Mouse (Mus musculus): Measurements from ENCODE around the gene Myh7. TPM values are rescaled to one million over a fixed set of nuclear protein-coding genes. Genes with fewer than 3 reads are reported as not detected.

Myh7 gene
- total and polyA plus RNA-seq, 3 experiments: 0.08 TPM; not detected in 2

DNA sequence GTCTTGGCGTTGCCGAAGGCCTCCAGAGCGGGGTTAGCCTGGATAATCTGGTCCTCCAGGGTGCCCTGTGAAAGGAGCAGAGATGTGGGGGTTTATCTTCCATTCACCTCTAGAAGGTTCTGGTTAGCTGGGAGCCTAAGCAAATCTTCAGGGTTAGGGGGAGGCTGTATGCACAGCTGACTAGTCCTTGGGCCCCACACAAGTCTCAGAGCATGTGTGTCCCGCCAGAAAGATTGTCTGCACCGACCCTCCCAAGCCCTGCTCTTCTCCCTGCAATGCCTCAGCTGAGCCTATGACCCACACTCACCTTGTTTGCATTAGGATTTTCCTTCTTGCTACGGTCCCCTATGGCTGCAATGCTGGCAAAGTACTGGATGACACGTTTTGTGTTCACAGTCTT lies 31.7 kb downstream of the Myh7 start:
- peaks cover 9 to 31% of the 10 kb centered on the region in 2 experiments for H3K4me1 ChIP-seq (ENCODE audit: control insufficient read depth in 1 of 2, insufficient read depth in 2 of 2)
- peaks cover 2% of the 10 kb centered on the region for H3K9me3 ChIP-seq (replicated peaks; ENCODE audit: low read length)
- H3K27ac ChIP-seq (ENCODE audit: insufficient read depth, low read depth): no peak overlapping the region
- no peak for TF ChIP-seq NELFE (IDR thresholded peaks at IDR 0.05; ENCODE audit: low read depth, low read length)
- no peak for TF ChIP-seq UBTF (IDR thresholded peaks at IDR 0.05; ENCODE audit: low read depth, low read length)
- no peak for TF ChIP-seq ZKSCAN1 (IDR thresholded peaks at IDR 0.05; ENCODE audit: borderline replicate concordance, low read depth, low read length)
- no peak for TF ChIP-seq RCOR1 (conservative IDR thresholded peaks at IDR 0.05; ENCODE audit: low read depth, low read length)
- no peak for TF ChIP-seq PAX5 (IDR thresholded peaks at IDR 0.05; ENCODE audit: low read length)
- no peak for TF ChIP-seq ETS1 (conservative IDR thresholded peaks at IDR 0.05; ENCODE audit: low read depth, low read length)
- no peak for TF ChIP-seq NRF1 (IDR thresholded peaks at IDR 0.05; ENCODE audit: low read depth, low read length)
- no peak for TF ChIP-seq CTCF (conservative IDR thresholded peaks at IDR 0.05 in 1 of 2, IDR thresholded peaks at IDR 0.05 in 1 of 2; ENCODE audit: low read depth in 2 of 2, low read length in 2 of 2)
- TF ChIP-seq ELF1 (IDR thresholded peaks at IDR 0.05; ENCODE audit: low read depth, low read length): no peak
- no peak for TF ChIP-seq TCF12 (IDR thresholded peaks at IDR 0.05; ENCODE audit: low read depth, low read length)
- no peak for TF ChIP-seq GABPA (IDR thresholded peaks at IDR 0.05; ENCODE audit: insufficient replicate concordance, low read depth, low read length)
- TF ChIP-seq CHD1 (IDR thresholded peaks at IDR 0.05; ENCODE audit: low read depth, low read length): no peak
- no peak for TF ChIP-seq POLR2A (IDR thresholded peaks at IDR 0.05; ENCODE audit: low read depth, low read length)
- no peak for TF ChIP-seq EP300 (IDR thresholded peaks at IDR 0.05; ENCODE audit: low read length)
- TF ChIP-seq KAT2A (IDR thresholded peaks at IDR 0.05; ENCODE audit: insufficient replicate concordance, low read length): no peak
- no peak for TF ChIP-seq SIN3A (IDR thresholded peaks at IDR 0.05; ENCODE audit: low read length)
- TF ChIP-seq BHLHE40 (IDR thresholded peaks at IDR 0.05; ENCODE audit: low read depth, low read length): no peak
- TF ChIP-seq TBP (conservative IDR thresholded peaks at IDR 0.05; ENCODE audit: low read depth, low read length): no peak
- no peak for TF ChIP-seq POLR2AphosphoS2 (IDR thresholded peaks at IDR 0.05; ENCODE audit: low read depth, low read length)
- no peak overlapping the region for H3K9ac ChIP-seq (ENCODE audit: insufficient read depth, low read depth)
- H3K79me2 ChIP-seq (replicated peaks; ENCODE audit: control insufficient read depth, extremely low read depth, insufficient read depth, poor library complexity, severe bottlenecking): no peaks in the 10 kb centered on the region
- in situ Hi-C loops (cut with MboI; ENCODE audit: low pct_ligation_motif_present, low pct_unique_long_range_greater_than_20kb, low sequenced_read_pairs): loop anchor here (5.0 kb wide), 1 partner anchor 35 kb away; no protein-coding TSS in a partner anchor
- no peak overlapping the region for H3K4me3 ChIP-seq (replicated peaks in 1 of 3; ENCODE audit: low read depth in 2 of 3, low read length in 2 of 3, poor library complexity in 1 of 3)
- H3K27me3 ChIP-seq (replicated peaks): peaks cover 56% of the 10 kb centered on the region
- dilution Hi-C loops (cut with MboI; ENCODE audit: extremely low pct_ligation_motif_present, extremely low pct_unique_long_range_greater_than_20kb, low sequenced_read_pairs): no loop called here
- no peak overlapping the region for H3K4me2 ChIP-seq (ENCODE audit: insufficient read depth, low read depth, poor library complexity, severe bottlenecking)
- H3K36me3 ChIP-seq (replicated peaks in 1 of 2; ENCODE audit: control insufficient read depth in 1 of 2, insufficient read depth in 1 of 2, low read length in 1 of 2): no peaks in the 10 kb centered on the region
- DNase-seq (ENCODE audit: extremely low read depth): no peak

DNA sequence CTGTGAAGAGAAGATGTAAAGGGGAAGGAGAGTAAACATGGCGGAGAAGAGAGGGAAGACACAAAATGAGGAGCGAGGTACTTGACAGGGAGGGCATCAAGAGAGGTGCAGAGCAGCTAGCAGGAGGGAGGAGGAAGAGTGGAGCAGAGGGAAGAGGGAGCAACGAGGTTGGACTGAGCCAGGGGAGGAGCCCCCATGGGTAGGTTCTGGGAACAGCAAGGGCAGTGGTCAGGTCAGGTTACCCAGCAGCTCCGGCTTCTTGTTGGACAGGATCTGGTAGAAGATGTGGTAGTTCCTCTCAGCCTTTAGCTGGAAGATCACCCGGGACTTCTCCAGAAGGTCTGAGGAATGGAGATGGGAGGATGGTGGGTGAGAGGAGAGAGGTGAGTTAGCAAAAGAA lies 32.9 kb downstream of the Myh7 start:
- Histone ChIP-seq H3K4me3 (replicated peaks in 1 of 3; ENCODE audit: low read depth in 2 of 3, low read length in 2 of 3, poor library complexity in 1 of 3) (no peak overlapping the region), H3K27me3 (replicated peaks) (peaks cover 47% of the 10 kb centered on the region), H3K36me3 (replicated peaks in 1 of 2; ENCODE audit: control insufficient read depth in 1 of 2, insufficient read depth in 1 of 2, low read length in 1 of 2) (no peaks in the 10 kb centered on the region), H3K27ac (ENCODE audit: insufficient read depth, low read depth) (no peak overlapping the region), H3K4me1 (ENCODE audit: control insufficient read depth in 1 of 2, insufficient read depth in 2 of 2) (peaks cover 9 to 25% of the 10 kb centered on the region in 2 experiments), H3K4me2 (ENCODE audit: insufficient read depth, low read depth, poor library complexity, severe bottlenecking) (no peak overlapping the region), H3K9ac (ENCODE audit: insufficient read depth, low read depth) (no peak overlapping the region), H3K9me3 (replicated peaks; ENCODE audit: low read length) (peaks cover 2% of the 10 kb centered on the region), H3K79me2 (replicated peaks; ENCODE audit: control insufficient read depth, extremely low read depth, insufficient read depth, poor library complexity, severe bottlenecking) (no peaks in the 10 kb centered on the region)
- in situ Hi-C loops (cut with MboI; ENCODE audit: low pct_ligation_motif_present, low pct_unique_long_range_greater_than_20kb, low sequenced_read_pairs): loop anchor here (5.0 kb wide), 1 partner anchor 36 kb away; no protein-coding TSS in a partner anchor
- dilution Hi-C loops (cut with MboI; ENCODE audit: extremely low pct_ligation_motif_present, extremely low pct_unique_long_range_greater_than_20kb, low sequenced_read_pairs): no loop called here
- no peak for TF ChIP-seq POLR2AphosphoS2 (IDR thresholded peaks at IDR 0.05; ENCODE audit: low read depth, low read length)
- TF ChIP-seq ZC3H11A (IDR thresholded peaks at IDR 0.05; ENCODE audit: low read depth, low read length): no peak
- TF ChIP-seq RCOR1 (conservative IDR thresholded peaks at IDR 0.05; ENCODE audit: low read depth, low read length): no peak
- no peak for TF ChIP-seq ELF1 (IDR thresholded peaks at IDR 0.05; ENCODE audit: low read depth, low read length)
- no peak for TF ChIP-seq CHD2 (IDR thresholded peaks at IDR 0.05; ENCODE audit: low read length)
- no peak for TF ChIP-seq GABPA (IDR thresholded peaks at IDR 0.05; ENCODE audit: insufficient replicate concordance, low read depth, low read length)
- no peak for DNase-seq (ENCODE audit: extremely low read depth)

Data from CH12.LX (cell line).